Mouse (Mus musculus): ENCODE measurements at regions not wholly inside any gene's neighbourhood (a gene's known extent, or its start where the extent isn't known, plus 50 kb on each side); places are given as distances from the start of the nearest gene placed in this dataset.

DNA sequence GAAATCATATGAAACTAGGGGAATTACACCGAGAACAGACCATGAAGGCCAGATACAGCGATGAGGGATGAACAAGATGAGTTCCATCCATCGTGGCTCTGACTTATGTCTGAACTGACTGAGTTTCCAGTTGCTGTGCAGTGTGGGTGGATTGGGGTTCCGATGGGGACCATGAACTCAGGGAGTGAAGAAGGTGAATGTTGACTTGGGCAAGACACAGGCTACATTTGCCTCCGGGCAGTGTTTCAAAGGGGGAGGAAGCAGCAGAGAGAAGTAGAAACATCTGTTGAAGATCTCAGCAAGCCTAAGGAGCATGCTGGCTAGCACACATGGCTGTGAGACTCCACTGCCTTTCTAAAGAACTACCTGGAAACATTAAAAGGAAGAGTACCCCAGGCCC lies 194.4 kb upstream of the Krr1 start:
- no peak for DNase-seq (ENCODE audit: low spot score in 2 of 2)

DNA sequence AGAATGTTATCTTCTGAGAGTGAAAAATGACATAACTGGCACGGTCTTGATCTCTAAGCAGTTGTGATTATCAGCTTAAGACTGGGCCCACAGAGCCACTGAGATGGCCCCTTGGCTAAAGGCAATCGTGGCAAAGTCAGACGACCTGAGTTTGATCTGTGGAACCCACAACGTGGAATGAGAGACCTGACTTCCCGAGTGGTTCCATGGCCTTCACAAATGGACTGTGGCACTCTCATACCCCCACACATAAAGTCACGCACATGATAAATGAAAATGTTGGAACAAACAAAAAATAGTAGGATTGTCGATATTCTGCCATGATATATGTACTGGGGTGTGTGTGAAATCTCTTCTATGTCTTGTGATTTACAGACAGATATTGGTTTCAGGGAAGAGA lies 192.5 kb upstream of the Krr1 start:
- DNase-seq (ENCODE audit: low spot score in 2 of 2): no peak

DNA sequence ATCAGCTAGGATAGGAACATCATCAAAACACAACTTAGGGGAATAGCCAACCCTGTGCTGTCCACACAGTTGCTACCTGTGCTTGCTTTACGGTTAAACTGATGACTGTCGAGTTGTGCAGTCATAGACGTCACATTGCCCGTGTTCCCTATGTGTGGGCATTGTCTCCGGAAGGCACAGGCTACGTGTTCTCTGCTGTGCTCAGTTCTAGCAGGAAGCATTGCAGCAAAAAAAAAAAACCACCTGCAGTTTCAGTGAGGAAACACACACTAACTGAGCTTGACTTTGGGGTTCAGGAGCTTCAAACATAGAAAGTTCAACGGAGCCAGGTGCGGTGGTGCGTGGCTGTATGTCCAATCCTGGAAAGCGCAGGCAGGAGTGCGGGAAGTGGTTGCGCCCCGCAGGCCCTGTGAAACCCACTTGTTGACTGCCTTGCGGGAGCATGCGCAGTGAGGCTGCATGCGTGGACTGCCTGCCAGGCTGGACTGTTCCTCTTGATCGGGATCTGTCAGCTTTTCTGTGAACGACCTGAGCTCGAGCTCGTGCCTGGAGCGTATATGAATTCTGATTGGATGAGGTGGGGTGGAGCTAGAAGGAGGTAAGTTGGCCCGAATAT lies 190.2 kb upstream of the Krr1 start:
- DNase-seq (ENCODE audit: low spot score in 2 of 2): no peak

- no peak for DNase-seq (ENCODE audit: low spot score in 2 of 2)
These were observed 189.0 kb upstream of the Krr1 start for GRCm38 (mm10) chr10:111783496-111783895.

- no peak for DNase-seq (ENCODE audit: low spot score in 2 of 2)
These were observed 188.2 kb upstream of the Krr1 start for GRCm38 (mm10) chr10:111784065-111784853.

- no peak for DNase-seq (ENCODE audit: low spot score in 2 of 2)
These were observed 185.3 kb upstream of the Krr1 start for GRCm38 (mm10) chr10:111787175-111787574.

- DNase-seq (ENCODE audit: low spot score in 2 of 2): no peak
These were observed 183.2 kb upstream of the Krr1 start for GRCm38 (mm10) chr10:111789264-111789663.

DNA sequence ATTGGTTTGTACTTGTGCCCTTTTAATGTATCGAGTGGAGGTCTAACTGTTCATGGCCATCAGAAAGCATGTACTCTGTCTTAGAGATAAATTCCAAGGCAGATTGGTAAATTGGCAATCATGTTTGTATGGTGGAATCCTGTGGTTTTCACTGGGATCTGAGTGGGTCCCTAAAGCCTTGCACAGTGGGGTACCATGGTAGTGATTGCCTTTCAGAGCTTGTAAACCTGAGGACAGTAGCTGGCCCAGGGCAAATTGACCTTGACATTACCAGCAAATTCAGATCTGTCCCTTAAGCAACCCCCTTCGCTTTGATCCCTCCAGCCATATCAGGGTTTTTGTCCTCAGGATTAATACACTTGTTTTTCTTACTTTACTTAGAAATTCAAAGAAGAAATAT lies 181.6 kb upstream of the Krr1 start:
- no peak for DNase-seq (ENCODE audit: low spot score in 2 of 2)

GRCm38 (mm10) chr10:111795056-111795455 lies 177.4 kb upstream of the Krr1 start:
- no peak for DNase-seq (ENCODE audit: low spot score in 2 of 2)

- DNase-seq (ENCODE audit: low spot score in 2 of 2): no peak
These were observed 176.7 kb upstream of the Krr1 start for GRCm38 (mm10) chr10:111795756-111796155.

DNA sequence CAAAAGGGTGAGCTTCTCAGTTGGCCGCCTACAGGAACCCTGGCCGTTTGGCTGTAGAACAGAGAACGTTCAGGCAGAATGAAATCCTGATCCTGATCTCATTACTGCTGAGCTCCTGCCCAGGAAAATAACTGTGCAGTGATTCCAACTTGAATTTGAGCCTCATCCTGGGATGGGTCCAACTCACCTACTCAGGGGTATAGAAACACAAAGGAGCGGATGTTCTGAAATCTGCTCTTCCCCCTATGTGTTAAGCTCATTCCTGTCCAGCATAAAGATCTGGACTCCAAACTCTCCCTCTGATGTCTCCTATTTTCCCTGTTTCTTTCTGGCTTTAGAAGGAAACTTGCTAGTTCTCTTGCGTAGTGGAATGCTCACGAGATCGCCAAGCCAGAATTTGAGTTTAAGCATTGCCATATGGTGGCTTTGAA lies 173.6 kb upstream of the Krr1 start:
- DNase-seq (ENCODE audit: low spot score in 2 of 2): no peak

DNA sequence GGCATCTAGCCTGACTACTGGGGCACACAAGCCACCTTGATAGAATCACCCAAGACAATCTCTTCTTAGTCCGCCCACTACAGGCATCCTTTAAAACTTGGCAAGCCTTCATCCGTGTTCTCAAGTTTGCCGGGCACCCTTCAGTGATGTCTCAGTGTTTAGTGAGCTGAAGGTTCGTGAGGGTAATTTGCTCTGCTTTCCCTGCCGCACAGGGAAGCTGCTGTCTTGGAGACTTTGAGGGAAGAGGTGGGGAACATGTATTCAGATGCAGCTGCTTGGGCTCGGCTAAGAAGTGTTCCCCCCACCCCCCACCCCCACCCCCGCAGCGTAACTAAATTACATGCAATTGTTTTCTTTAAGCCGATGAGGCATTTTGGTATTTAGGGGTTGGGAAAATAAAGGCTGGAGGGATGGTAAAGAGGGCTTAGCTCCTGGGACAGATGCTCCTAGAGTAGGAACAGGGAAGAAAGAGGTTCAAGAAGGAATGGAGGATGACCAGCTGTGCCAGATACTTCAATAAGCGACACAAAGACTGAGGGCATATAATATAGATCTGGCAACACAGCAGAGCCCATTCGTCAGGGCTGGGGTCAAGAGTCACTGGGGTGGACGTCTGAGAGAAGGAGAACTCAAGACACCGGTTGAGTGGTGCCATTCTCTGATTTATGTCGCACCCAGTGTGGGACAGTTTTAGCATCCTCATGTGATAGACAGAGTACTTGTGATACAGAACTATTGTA lies 172.4 kb upstream of the Krr1 start:
- DNase-seq (ENCODE audit: low spot score in 2 of 2): no peak

DNA sequence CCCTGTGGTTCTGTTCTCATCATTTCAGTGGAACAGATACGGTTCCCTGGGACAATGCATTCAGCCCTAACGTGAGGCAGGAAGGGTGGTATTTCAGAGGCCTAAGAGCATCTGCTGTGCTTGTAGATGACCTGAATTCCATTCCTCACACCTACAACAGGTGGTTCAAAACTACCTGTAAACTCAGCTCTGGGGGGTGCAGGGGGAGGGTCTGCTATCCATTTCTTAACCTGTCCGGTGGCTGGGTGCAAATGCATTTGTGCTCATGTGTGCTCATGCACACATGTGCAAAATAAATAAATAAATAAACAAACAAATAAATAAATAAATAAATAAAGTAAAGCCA lies 171.9 kb upstream of the Krr1 start:
- DNase-seq (ENCODE audit: low spot score in 2 of 2): no peak

DNA sequence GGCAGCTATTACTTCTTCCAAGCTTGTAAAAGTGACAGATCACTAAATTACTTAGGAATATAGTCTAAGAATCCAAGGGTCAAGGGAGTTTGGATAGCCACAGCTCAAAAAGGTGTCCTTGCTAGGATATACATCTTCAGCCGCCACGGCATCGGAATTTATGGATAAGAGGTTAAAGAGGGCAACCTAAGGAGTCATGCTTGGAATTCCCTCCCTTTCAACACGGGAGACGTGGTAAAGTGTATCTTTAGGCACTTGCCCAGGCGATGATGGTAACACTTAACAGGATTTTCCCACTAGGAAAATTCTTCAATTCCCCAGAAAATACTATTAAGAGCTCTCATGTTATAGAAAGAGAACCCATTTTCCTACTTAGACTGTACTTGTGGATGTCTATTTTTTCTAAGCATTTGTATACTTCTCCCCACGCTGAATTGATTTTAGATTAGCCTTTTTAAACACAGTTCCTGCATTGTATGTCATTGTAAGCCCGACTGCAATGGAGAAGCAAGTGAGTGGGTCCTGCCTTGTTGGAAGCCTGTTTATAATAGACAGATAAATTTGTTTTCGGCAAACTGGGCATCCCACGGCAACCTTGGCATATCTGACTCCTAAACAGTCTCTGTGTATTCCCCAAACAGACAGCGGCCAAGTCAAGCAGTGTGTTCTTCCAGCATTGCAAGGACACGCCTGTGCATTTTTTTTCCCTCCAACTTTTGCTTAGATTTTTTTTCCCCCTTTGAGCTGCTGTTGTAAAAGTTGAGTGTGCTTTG lies 171.3 kb upstream of the Krr1 start:
- DNase-seq (ENCODE audit: low spot score in 2 of 2): no peak

- no peak for DNase-seq (ENCODE audit: low spot score in 2 of 2)
These were observed 170.6 kb upstream of the Krr1 start for GRCm38 (mm10) chr10:111801794-111802359.

GRCm38 (mm10) chr10:111806333-111806732 lies 166.1 kb upstream of the Krr1 start:
- no peak for DNase-seq (ENCODE audit: low spot score in 2 of 2)

GRCm38 (mm10) chr10:111806916-111807315 lies 165.5 kb upstream of the Krr1 start:
- DNase-seq (ENCODE audit: low spot score in 2 of 2): no peak

GRCm38 (mm10) chr10:111813736-111814135 lies 158.7 kb upstream of the Krr1 start:
- DNase-seq (ENCODE audit: low spot score in 2 of 2): no peak

DNA sequence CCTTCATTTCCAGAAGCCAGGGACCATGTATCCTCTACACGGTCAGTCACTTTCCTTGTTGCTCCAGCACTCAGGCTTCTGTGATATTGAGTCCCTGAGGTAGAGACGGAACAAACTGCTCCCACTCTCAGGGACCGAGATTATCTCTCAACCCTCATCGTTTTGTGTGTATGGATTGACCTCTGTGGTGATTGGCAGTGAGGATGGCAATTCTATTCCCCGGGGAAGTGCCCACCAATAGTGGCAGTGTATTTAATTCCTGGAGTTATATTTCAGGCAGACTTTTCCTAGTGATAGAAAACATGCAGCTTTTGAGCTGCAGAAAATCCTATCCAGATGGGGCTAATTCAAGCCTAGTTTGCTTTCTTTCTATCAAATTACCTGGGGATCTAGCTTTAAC lies 157.8 kb upstream of the Krr1 start:
- DNase-seq (ENCODE audit: low spot score in 2 of 2): no peak

DNA sequence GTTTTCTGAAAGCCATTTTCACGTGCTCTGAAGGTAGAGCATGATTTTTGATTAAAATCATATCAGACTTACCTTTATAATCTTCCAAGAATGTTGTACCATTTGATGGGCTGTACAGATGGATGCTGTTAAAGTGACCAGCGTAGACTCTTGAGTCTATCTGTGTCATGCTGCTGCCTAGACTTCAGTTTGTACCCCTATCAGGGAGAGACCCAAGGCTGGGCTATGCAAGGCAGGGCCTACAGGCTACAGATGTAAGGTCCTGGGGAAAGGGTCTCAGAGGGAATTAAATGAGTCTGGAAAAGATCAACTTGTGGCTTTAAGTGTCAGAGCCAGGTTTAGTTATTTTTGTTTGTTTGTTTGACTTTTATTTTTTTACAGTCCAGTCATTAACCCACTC lies 157.3 kb upstream of the Krr1 start:
- no peak for DNase-seq (ENCODE audit: low spot score in 2 of 2)
